8 mouse cellular contexts compared by ENCODE assay signal in the genomic region with DNA sequence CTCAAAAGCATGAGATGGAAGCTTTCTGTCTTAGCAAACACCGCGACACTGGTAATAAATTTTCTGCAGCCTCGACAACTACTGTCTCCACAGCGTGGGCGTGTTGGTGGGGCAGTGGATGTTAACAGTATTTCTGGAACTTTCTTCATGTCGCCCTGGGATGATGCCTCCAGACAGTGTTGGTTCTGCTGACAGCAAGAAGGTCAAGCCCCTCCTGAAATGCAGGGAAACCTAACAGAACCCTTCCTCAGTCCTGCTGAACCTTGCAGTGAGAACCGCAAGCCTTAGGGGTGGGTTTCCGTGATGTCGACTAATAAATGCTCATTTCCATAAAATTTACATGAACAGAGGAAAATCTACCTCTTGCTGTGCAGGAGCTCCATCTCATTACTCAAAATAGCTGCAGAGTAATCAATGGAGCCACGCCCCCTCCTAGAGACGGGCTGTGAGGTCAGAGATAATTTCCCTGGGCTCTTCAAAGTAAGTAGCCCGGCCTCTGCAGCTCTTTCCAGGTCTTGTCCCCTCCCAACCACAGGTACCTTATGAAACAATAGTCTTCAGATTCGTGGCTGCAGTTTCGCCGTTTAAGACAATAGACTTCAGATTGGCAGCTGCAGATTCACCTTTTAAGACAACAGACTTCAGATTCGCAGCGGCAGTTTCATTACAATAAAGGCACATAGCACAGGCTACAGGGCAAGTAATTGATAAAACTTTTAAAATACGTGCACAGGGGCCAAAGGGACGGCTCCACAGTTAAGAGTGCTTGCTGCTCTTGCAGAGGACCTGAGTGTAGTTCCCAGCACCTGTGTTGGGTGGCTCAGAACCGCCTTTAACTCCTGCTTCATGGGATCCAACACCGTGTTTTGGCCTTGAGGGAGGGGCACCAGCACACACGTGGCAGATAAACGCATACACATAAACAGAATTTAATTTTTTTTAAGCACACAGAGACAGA.
DNase-seq lines count a peak whose midpoint lies in the region; ATAC-seq lines count a peak whose summit lies in the region.

No protein-coding gene starts in this region.

- WGBS in embryonic facial prominence, embryonic 11.5 days, result 57% methylated on average over 23 of the region's 23 CpGs
- 45% methylated on average over 23 of the region's 23 CpGs for WGBS in lung, embryonic 16.5 days

- peak; percentile 68 for DNase-seq in CD4-positive, CD25-positive, alpha-beta regulatory T cell, adult 2 months (ENCODE audit: low read depth, low spot score)
- DNase-seq in adrenal gland, postnatal 10 days, result peak; percentile 64
- DNase-seq in embryonic facial prominence, embryonic 11.5 days (ENCODE audit: low spot score), result peak; percentile 84
- peak; percentile 24 to 40 for DNase-seq in heart, postnatal 14 days
- DNase-seq in kidney, postnatal 4 days, result peak; percentile 54 to 71
- peak; percentile 82 for DNase-seq in retina, adult 2 months (ENCODE audit: low read depth, low spot score)

- H3K27ac ChIP-seq in embryonic facial prominence, embryonic 11.5 days (replicated peaks; ENCODE audit: low read depth, low read length), result no peak overlapping the region
- H3K27ac ChIP-seq in lung, embryonic 16.5 days (ENCODE audit: low read length), result no peak overlapping the region

- peak overlapping the region; percentile 54 for H3K9ac ChIP-seq in embryonic facial prominence, embryonic 11.5 days (replicated peaks; ENCODE audit: low read length)
- peak overlapping the region; percentile 62 for H3K9ac ChIP-seq in lung, embryonic 16.5 days (ENCODE audit: low read length)

- ATAC-seq in embryonic facial prominence, embryonic 11.5 days (replicated peaks; ENCODE audit: insufficient number of reproducible peaks, low FRiP score, low TSS enrichment, low read depth), result no peak
- 0 out of 2 replicates have a peak, but pooled peaks have one; percentile 26 for ATAC-seq in lung, embryonic 16.5 days (ENCODE audit: low read depth)
- no peak for ATAC-seq in monocyte, adult 5-6 weeks (replicated peaks; ENCODE audit: insufficient number of reproducible peaks, low FRiP score, low TSS enrichment, poor library complexity, severe bottlenecking)

- H3K4me2 ChIP-seq in embryonic facial prominence, embryonic 11.5 days (ENCODE audit: low read depth, low read length), result peak overlapping the region; percentile 49
- H3K4me2 ChIP-seq in lung, embryonic 16.5 days (ENCODE audit: low read depth, low read length), result peak overlapping the region; percentile 66

- H3K9me3 ChIP-seq in embryonic facial prominence, embryonic 11.5 days (replicated peaks; ENCODE audit: control insufficient read depth, low read length), result no peaks in the 10 kb centered on the region
- H3K9me3 ChIP-seq in lung, embryonic 16.5 days (ENCODE audit: control insufficient read depth, low read length), result no peaks in the 10 kb centered on the region

- H3K27me3 ChIP-seq in embryonic facial prominence, embryonic 11.5 days (ENCODE audit: control insufficient read depth, insufficient read depth, low read length), result no peaks in the 10 kb centered on the region
- H3K27me3 ChIP-seq in lung, embryonic 16.5 days (ENCODE audit: control insufficient read depth, insufficient read depth, low read depth, low read length), result no peaks in the 10 kb centered on the region

- H3K4me1 ChIP-seq in embryonic facial prominence, embryonic 11.5 days (ENCODE audit: control insufficient read depth, insufficient read depth, low read length), result no peaks in the 10 kb centered on the region
- H3K4me1 ChIP-seq in lung, embryonic 16.5 days (replicated peaks; ENCODE audit: control insufficient read depth, insufficient read depth, low read length), result peaks cover 17% of the 10 kb centered on the region

- intact Hi-C loops in heart, postnatal 14 days (cut with DNase I), result no loop called here

- H3K36me3 ChIP-seq in embryonic facial prominence, embryonic 11.5 days (replicated peaks; ENCODE audit: control insufficient read depth, insufficient read depth, low read depth, low read length), result no peaks in the 10 kb centered on the region
- H3K36me3 ChIP-seq in lung, embryonic 16.5 days (ENCODE audit: control insufficient read depth, insufficient read depth, low read length), result no peaks in the 10 kb centered on the region

- H3K4me3 ChIP-seq in embryonic facial prominence, embryonic 11.5 days (ENCODE audit: low read depth, low read length), result peak overlapping the region; percentile 29
- H3K4me3 ChIP-seq in lung, embryonic 16.5 days (ENCODE audit: low read length), result peak overlapping the region; percentile 53

Comparison
In these comparisons a context has a peak if more than half of its experiments do, and no peak if none do; other contexts are left out.
1. DNase-seq: peak in every context shown above with its lines; median percentile 84 in embryonic facial prominence, embryonic 11.5 days; 82 in retina, adult 2 months; 68 in CD4-positive, CD25-positive, alpha-beta regulatory T cell, adult 2 months; 64 in adrenal gland, postnatal 10 days; 62 in kidney, postnatal 4 days; 32 in heart, postnatal 14 days.